Mouse (Mus musculus) hindbrain, embryonic 13.5 days (tissue): ENCODE measurements around the gene I0C0044D17Rik. TPM values are rescaled to one million over a fixed set of nuclear protein-coding genes. Genes with fewer than 3 reads are reported as not detected.
"Not testable (repeated sequence)": the region's sequence is repeated elsewhere in the genome, so short reads cannot be mapped to it uniquely, and the experiment has no call there.

ENCODE experiments used
- ATAC-seq: fragments of 200-750 bp; cut with Nextera tagmentation; 2 replicates; pipeline ENCODE4 v1.8.0; 2017; ENCODE audit warnings: moderate TSS enrichment; ENCODE audit not compliant: low FRiP score
- H3K27ac ChIP-seq: fragments of 300-500 bp; sonication (generic); 2 replicates; pipeline ENCODE4 v1.5.1; 2015; ENCODE audit warnings: inconsistent platforms, mild to moderate bottlenecking, moderate library complexity
- H3K27me3 ChIP-seq: fragments of 300-500 bp; sonication (generic); 2 replicates; pipeline ENCODE4 v1.6.1; 2015; ENCODE audit warnings: mild to moderate bottlenecking, inconsistent platforms
- H3K36me3 ChIP-seq: fragments of 300-500 bp; sonication (generic); 2 replicates; pipeline ENCODE4 v1.6.1; 2015; ENCODE audit warnings: mild to moderate bottlenecking, inconsistent platforms
- H3K4me1 ChIP-seq: fragments of 300-500 bp; sonication (generic); replicated peaks from 2 replicates; pipeline ENCODE4 v1.6.1; 2015; ENCODE audit warnings: inconsistent platforms
- H3K4me2 ChIP-seq: fragments of 300-500 bp; sonication (generic); 2 replicates; pipeline ENCODE4 v1.6.1; 2015; ENCODE audit warnings: inconsistent platforms, mild to moderate bottlenecking, moderate library complexity
- H3K4me3 ChIP-seq: fragments of 300-500 bp; sonication (generic); 2 replicates; pipeline ENCODE4 v1.5.1; 2015; ENCODE audit warnings: mild to moderate bottlenecking, inconsistent platforms
- H3K9ac ChIP-seq: fragments of 300-500 bp; sonication (generic); 2 replicates; pipeline ENCODE4 v1.6.1; 2015; ENCODE audit warnings: mild to moderate bottlenecking, inconsistent platforms
- H3K9me3 ChIP-seq: fragments of 300-500 bp; sonication (generic); 2 replicates; pipeline ENCODE4 v1.6.1; 2016; ENCODE audit warnings: inconsistent platforms
- WGBS: fragments of 180-500 bp; shearing (Covaris S2); methylation state at CpG from one replicate; pipeline ENCODE4 v1.1.7; 2015; 5-methylcytosine and 5-hydroxymethylcytosine counted together
- polyA plus RNA-seq: library from polyadenylated mRNA; unstranded; fragments of >200 nt; fragmentation: Nextera tagmentation; extraction: Ambion mirVana; gene quantifications from 2 replicates; pipeline ENCODE4 v1.2.1, GENCODE M21; 2015

I0C0044D17Rik gene
- polyA plus RNA-seq, 1 experiment from 2014 or later, result not detected

DNA sequence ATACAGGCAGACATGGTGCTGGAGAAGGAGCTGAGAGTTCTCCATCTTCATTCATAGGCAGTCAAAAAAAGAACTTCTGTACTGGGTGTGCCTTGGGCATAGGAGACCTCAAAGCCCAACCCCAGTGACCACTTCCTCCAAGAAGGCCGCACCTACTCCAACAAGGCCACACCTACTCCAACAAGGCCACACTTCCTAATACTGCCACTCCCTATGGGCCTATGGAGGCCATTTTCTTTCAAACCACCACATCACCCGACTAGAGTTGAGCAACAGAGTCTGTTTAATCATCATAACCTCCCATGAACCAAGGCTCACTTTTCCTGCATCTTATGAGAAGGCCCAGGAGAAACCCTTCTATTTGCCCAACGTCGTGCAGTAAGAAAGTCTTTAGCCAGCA lies 21.6 kb upstream of the I0C0044D17Rik start:
- H3K4me3 ChIP-seq, result no peak overlapping the region
- no peaks in the 10 kb centered on the region for H3K9me3 ChIP-seq
- H3K4me2 ChIP-seq, result no peak overlapping the region
- no peak overlapping the region for H3K9ac ChIP-seq
- H3K27ac ChIP-seq, result no peak overlapping the region
- H3K4me1 ChIP-seq, result peaks cover 5% of the 10 kb centered on the region
- ATAC-seq, result no peak
- 84% methylated on average over 4 of the region's 4 CpGs for WGBS
- 0 out of 2 replicates have a peak, but pooled peaks cover 2% of the 10 kb centered on the region for H3K27me3 ChIP-seq
- H3K36me3 ChIP-seq, result no peaks in the 10 kb centered on the region

DNA sequence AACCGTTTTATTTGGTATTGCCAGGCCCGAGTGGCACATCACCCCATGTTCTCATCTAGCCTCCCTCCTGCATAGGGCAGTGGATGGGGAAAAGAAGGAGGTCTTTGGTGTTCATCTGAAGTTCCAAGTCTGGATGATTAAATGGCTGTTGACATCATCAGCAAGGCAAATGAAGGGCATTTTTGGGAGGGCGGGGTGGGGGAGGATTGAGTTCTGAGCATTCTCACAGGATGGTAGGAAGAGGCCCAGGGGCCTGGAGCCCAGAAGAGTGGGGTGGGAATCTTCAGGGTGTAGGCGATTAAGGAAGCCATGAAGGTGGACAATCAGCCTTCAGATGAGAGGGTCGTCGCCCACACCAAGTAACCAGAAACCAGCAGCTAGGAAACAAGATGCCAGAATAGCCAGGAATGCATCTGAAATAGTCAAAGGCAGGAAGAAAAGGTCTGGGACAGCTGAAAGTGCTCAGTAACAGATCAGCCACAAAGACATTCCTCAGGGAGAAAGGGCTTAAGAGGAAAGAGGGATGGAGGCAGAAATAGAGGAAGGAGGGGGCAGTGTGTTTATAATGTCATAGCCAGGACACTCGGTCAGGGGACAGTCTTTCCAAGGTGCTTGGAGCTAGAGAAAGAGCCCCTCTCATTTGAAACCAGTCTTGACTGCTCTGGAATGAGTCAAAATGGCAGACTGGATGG lies 20.4 kb upstream of the I0C0044D17Rik start:
- Histone ChIP-seq H3K9me3 (no peaks in the 10 kb centered on the region), H3K4me2 (no peak overlapping the region), H3K9ac (no peak overlapping the region), H3K4me3 (no peak overlapping the region), H3K4me1 (peaks cover 5% of the 10 kb centered on the region), H3K27ac (no peak overlapping the region), H3K36me3 (no peaks in the 10 kb centered on the region), H3K27me3 (0 out of 2 replicates have a peak, but pooled peaks cover 2% of the 10 kb centered on the region)
- no peak for ATAC-seq
- 83% methylated on average over 7 of the region's 7 CpGs for WGBS

DNA sequence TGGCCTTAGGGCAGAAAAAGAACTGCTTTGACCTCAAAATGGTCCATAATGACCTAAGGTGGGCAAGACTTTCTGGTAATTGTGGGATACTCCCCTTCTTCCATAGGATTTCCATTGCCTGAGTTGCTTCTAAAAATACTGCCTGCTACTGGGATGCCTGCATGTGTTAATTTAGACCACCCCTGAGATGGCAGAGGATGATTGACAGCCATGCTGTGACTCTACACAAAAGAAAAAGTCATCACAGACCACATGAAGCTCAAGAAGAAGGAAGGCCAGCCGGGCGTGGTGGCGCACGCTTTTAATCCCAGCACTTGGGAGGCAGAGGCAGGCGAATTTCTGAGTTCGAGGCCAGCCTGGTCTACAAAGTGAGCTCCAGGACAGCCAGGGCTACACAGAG lies 17.6 kb upstream of the I0C0044D17Rik start:
- H3K27ac ChIP-seq, H3K4me1 ChIP-seq, H3K4me2 ChIP-seq, H3K9ac ChIP-seq, H3K9me3 ChIP-seq, H3K36me3 ChIP-seq, ATAC-seq, H3K4me3 ChIP-seq, H3K27me3 ChIP-seq: not testable (repeated sequence)
- 73% methylated on average over 6 of the region's 6 CpGs for WGBS

DNA sequence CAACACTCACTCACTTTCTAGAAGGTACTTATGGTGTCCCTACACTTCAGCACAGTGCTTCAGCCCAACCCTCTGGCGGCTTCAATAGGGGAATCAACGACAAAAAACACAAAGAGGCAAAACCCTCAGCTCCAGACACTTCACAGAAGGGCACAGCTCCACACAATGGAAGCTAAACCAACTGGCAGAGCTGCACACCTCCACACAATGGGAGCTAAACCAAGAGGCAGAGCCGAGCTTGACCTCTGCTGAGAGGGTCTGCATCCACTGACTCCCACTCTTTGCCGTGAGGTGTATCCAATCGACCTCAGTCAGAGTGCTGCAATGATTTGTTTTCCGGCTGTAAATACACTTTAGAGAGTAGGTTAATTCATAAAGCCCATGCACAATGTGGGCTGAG lies 16.9 kb upstream of the I0C0044D17Rik start:
- WGBS, result 23% methylated on average over 6 of the region's 6 CpGs
- no peak for ATAC-seq

DNA sequence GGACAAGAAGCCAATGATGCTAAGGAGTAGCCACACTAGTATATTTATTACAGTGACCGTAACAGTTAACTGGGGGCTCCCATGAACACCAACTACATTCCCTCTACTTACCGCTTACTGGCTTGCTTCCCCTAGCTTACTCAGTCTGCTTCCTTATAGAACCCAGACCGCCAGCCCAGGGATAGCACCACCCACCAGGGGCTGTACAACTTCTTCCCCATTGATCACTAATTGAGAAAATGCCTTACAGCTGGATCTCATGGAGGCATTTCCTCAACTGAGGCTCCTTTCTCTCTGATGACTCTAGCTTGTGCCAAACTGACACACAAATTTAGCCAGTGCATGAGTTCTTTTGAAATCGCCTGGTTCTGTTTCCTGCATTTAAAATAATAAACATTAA lies 15.3 kb upstream of the I0C0044D17Rik start:
- H3K9ac ChIP-seq, result no peak overlapping the region
- no peak for ATAC-seq
- no peak overlapping the region for H3K4me2 ChIP-seq
- 88% methylated on average over 4 of the region's 4 CpGs for WGBS
- H3K27ac ChIP-seq, result no peak overlapping the region
- no peaks in the 10 kb centered on the region for H3K36me3 ChIP-seq
- H3K27me3 ChIP-seq, result 0 out of 2 replicates have a peak, but pooled peaks cover 6% of the 10 kb centered on the region
- H3K4me3 ChIP-seq, result no peak overlapping the region
- no peaks in the 10 kb centered on the region for H3K9me3 ChIP-seq
- peaks cover 5% of the 10 kb centered on the region for H3K4me1 ChIP-seq

More for the DNA sequence above, 16.9 kb upstream of the I0C0044D17Rik start:
- H3K4me1 ChIP-seq, result peaks cover 5% of the 10 kb centered on the region
- no peak overlapping the region for H3K4me3 ChIP-seq
- H3K36me3 ChIP-seq, result no peaks in the 10 kb centered on the region
- no peak overlapping the region for H3K4me2 ChIP-seq
- 0 out of 2 replicates have a peak, but pooled peaks cover 6% of the 10 kb centered on the region for H3K27me3 ChIP-seq
- no peak overlapping the region for H3K9ac ChIP-seq
- H3K27ac ChIP-seq, result no peak overlapping the region
- H3K9me3 ChIP-seq, result no peaks in the 10 kb centered on the region

DNA sequence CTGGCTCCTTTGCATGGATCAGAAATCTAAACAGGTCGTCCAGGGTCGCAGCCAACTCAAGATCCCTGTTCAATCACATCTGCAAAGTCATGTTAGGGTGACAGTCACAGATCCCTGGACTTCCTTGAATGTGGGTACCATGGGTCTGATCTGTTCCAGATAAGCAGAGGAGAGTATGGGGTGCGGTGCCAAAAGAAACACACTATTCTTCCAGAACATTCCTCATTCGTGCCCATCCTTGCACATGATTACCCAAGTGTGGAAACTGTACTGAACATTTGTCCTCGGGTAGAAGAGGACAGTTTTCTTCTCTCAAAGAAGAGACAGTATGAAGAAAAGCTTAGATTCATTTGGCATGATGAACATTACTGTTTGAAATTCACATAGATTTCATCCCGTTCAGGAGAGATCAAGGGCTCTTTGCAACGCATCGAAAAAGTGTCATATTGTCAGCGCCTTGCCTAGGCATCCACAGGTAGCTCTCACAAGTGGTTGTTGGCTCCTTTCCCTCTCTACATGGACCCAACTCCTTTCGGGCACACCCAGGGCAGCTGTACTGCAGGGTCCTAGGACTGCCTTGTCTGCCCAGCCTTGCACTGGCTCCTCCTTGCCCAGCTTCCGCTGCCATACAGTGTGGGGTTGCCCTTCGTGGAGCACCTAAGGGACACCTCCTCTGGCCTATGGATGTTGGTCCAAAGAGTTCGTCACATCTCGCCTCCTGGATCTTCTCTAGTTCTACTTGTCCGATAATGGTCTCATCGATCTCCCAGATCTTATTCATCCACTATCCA lies 14.3 kb upstream of the I0C0044D17Rik start:
- Histone ChIP-seq H3K9ac (no peak overlapping the region), H3K36me3 (no peaks in the 10 kb centered on the region), H3K4me1 (peaks cover 5% of the 10 kb centered on the region), H3K4me3 (no peak overlapping the region), H3K27ac (no peak overlapping the region), H3K27me3 (peaks cover 10% of the 10 kb centered on the region; the same call in 1 of the 2 replicates), H3K9me3 (no peaks in the 10 kb centered on the region), H3K4me2 (no peak overlapping the region)
- WGBS, result 94% methylated on average over 16 of the region's 16 CpGs
- no peak for ATAC-seq

DNA sequence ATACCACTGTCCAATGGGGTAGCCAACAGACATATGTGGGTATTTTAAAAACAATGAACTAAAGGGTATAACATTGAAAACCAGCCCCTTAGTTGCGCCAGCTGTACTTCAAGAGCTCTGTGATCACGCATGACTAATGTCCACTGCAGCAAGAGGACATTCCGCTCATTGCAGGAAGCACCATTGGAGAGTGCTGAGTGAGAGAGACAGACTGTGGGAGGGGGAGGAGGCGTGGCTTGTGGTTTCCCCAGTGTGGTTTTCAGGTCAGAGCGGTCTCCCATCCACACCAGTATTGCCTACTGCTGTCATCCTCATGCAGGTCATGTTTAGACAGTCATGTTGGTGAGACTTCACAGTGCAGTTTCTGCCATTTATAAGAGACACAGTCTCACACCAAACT lies 12.9 kb upstream of the I0C0044D17Rik start:
- H3K4me3 ChIP-seq, result no peak overlapping the region
- 53% methylated on average over 5 of the region's 5 CpGs for WGBS
- H3K27me3 ChIP-seq, result peaks cover 10% of the 10 kb centered on the region; the same call in 1 of the 2 replicates
- H3K27ac ChIP-seq, result no peak overlapping the region
- ATAC-seq, result no peak
- no peak overlapping the region for H3K9ac ChIP-seq
- no peaks in the 10 kb centered on the region for H3K36me3 ChIP-seq
- H3K4me2 ChIP-seq, result no peak overlapping the region
- H3K4me1 ChIP-seq, result peaks cover 5% of the 10 kb centered on the region
- no peaks in the 10 kb centered on the region for H3K9me3 ChIP-seq

DNA sequence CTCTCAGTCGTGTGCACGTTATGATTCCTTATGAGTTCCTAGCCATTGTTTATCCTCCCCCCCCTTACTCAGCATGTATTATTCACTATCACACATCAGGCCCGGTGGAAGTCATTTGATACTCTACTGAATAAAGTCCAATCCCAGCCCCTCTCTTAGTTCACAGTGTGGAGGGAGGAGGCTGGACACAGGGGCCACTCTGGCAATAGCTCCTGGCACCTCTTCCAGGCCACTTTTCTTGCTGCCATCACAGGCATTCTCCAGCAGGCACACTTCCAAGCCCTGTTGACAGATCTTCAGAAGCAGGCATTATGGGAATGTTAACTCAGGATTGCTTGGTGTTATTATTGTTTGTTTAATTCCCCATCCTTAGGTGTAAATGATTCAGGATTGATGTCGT lies 11.1 kb upstream of the I0C0044D17Rik start:
- no peak for ATAC-seq
- 55% methylated on average over 4 of the region's 4 CpGs for WGBS
- H3K4me1 ChIP-seq, result no peaks in the 10 kb centered on the region
- H3K9me3 ChIP-seq, result no peaks in the 10 kb centered on the region
- H3K36me3 ChIP-seq, result no peaks in the 10 kb centered on the region
- H3K9ac ChIP-seq, result no peak overlapping the region
- no peak overlapping the region for H3K4me2 ChIP-seq
- H3K4me3 ChIP-seq, result no peak overlapping the region
- no peak overlapping the region for H3K27ac ChIP-seq
- H3K27me3 ChIP-seq, result peaks cover 8% of the 10 kb centered on the region; the same call in 1 of the 2 replicates

DNA sequence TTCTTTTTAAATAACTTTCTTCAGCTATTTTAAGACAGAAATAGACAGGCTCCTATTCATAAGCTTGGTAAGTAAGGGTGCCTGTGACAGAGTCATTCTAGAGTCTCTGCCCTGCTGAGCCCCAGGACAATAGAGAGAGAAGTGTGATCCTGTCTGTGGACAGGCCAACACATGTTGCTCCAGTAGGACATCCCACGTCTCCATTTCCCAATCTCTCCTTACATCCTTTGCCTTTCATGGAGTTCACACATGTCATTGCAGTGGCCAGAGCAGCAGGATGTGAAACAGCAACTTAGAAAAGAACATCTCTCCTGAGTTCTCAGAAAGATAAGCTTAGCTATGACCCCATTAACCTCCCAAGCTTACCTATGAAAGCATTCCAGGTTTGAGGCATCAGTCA lies 8.1 kb upstream of the I0C0044D17Rik start:
- WGBS, result 74% methylated on average over 1 of the region's 1 CpGs
- no peak for ATAC-seq

DNA sequence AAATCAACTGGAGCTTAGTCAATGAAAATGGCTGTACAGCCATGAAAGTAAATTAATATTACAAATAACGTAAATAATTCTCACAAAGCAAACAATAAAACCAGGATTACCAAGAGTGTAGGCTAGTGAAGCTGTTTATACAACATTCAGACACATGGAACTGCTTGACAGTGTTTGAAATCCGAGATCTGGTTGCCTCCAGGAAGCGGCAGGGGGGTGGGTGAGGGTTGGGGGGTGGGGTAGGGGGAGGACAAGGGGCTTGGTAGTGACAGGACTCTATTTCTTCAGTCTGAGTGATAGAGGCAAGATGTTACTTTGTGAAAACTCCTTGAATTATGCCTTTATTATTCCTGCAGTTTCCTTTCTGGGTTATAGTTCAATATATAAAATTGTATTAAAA lies 3.1 kb upstream of the I0C0044D17Rik start:
- no peak overlapping the region for H3K4me2 ChIP-seq
- H3K36me3 ChIP-seq, result no peaks in the 10 kb centered on the region
- H3K27me3 ChIP-seq, result 0 out of 2 replicates have a peak, but pooled peaks cover 2% of the 10 kb centered on the region
- no peak overlapping the region for H3K4me3 ChIP-seq
- no peak overlapping the region for H3K9ac ChIP-seq
- no peak overlapping the region for H3K27ac ChIP-seq
- H3K4me1 ChIP-seq, result no peaks in the 10 kb centered on the region; the same call in 1 of the 2 replicates
- WGBS, result 56% methylated on average over 3 of the region's 3 CpGs
- H3K9me3 ChIP-seq, result no peaks in the 10 kb centered on the region
- ATAC-seq, result no peak

More for the DNA sequence above, 8.1 kb upstream of the I0C0044D17Rik start:
- Histone ChIP-seq H3K9ac (no peak overlapping the region), H3K4me3 (no peak overlapping the region), H3K4me2 (no peak overlapping the region), H3K36me3 (no peaks in the 10 kb centered on the region), H3K27me3 (peaks cover 4% of the 10 kb centered on the region; the same call in 1 of the 2 replicates), H3K27ac (no peak overlapping the region), H3K4me1 (no peaks in the 10 kb centered on the region), H3K9me3 (no peaks in the 10 kb centered on the region)

DNA sequence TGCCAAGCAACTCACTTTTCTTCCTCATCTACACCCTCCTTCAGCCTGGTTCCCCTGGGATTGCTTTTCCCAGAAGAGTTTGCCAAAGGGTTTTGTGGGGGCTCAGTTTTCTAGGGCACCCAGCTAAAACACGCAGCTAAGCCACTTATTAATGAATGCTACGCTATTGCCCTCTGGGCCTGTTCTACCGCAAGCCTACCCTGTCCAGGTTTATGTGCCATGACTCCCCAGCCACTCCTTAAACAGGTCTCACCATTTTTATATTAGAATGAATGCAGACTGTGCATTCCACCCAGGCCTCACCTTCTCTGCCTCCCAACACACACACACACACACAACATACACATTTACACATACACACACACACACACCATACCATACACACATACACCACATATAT lies 593 bp downstream of the I0C0044D17Rik start:
- H3K9me3 ChIP-seq, result no peaks in the 10 kb centered on the region
- H3K9ac ChIP-seq, result no peak overlapping the region
- H3K4me2 ChIP-seq, result no peak overlapping the region
- no peak overlapping the region for H3K27ac ChIP-seq
- H3K27me3 ChIP-seq, result peaks cover 30% of the 10 kb centered on the region
- peaks cover 2% of the 10 kb centered on the region for H3K4me1 ChIP-seq
- 85% methylated on average over 3 of the region's 3 CpGs for WGBS
- H3K4me3 ChIP-seq, result no peak overlapping the region
- no peak for ATAC-seq
- no peaks in the 10 kb centered on the region for H3K36me3 ChIP-seq

DNA sequence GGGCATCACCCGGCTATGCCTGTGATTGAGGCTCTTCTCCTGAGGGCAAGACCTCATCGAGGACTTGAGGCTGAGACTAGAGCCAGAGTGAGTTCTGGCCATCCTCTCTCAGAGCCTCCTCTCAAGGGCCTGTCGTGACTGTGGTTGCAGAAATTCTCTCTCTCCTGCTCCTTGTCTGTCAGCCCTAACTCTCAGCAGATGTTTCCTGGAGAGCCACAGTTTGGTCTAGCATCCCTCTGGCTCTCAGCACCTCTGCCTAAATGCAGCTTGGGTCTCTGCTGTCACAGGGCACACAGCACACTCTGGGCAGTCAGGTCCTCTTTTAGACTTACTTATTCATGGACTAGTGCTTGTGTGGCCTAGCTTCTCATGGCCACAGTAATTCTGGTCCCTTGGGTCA lies 1.2 kb downstream of the I0C0044D17Rik start:
- peaks cover 7% of the 10 kb centered on the region for H3K4me1 ChIP-seq
- H3K4me2 ChIP-seq, result no peak overlapping the region
- H3K36me3 ChIP-seq, result no peaks in the 10 kb centered on the region
- no peak overlapping the region for H3K27ac ChIP-seq
- H3K9me3 ChIP-seq, result no peaks in the 10 kb centered on the region
- H3K27me3 ChIP-seq, result peaks cover 35% of the 10 kb centered on the region
- WGBS, result 73% methylated on average over 3 of the region's 3 CpGs
- H3K4me3 ChIP-seq, result no peak overlapping the region
- H3K9ac ChIP-seq, result no peak overlapping the region
- ATAC-seq, result no peak
